Mouse (Mus musculus) embryo, embryonic 9.5 days (tissue): ENCODE measurements around the gene Rflna.

ENCODE experiments used
- DNase-seq: peaks from one replicate; pipeline ENCODE4 v3.0.0-alpha.2; 2017; ENCODE audit errors: extremely low spot score

Rflna gene

DNA sequence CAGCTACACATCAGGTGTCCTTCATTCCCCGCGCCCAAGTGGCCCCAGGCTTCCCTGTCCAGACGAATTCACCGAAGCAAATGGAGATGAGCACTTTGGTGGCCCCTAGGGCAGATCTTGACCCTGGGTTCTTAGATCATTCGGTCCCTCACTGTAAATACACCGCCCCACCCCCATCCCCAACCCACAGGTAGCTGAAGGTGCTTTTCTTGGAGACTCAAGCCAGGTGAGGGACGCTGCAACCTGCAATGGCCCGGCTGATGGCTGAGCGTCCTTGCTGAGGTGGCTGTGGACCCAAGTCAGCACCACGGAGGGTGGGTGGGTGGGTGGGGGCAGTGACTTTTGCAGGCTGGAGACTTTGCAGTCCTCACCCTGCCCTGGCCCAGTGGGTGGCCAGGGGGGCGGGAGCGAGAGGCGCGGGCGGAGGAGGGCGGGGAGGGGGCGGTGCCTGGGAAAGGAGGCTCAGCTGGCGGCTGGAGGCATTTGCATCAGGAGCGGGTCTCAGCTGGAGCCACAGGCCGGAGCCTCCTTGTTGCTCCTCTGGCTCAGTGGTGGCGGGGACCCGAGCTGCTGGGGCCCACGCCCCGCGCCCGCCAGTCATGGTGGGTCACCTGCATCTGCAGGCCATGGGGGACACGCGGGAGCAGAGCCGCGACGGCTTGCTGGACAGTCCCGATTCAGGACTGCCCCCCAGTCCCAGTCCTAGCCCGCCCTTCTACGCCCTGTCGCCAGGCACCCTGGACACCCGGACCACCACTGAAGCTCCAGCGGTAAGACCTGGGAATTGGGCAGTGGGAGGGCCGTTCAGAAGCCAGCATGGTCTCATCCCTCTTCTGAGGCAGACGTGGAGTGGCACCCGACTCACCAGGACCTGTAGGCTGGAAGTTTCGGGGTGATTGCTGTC lies at the start of gene Rflna:
Gene Rflna, plus strand, starts transcription at position 253 of the 904 bp plus-strand sequence.
- DNase-seq = peak; percentile 80

- DNase-seq = no peak
Observed at GRCm38 (mm10) chr5:124954404-124955305, 48.4 kb upstream of the Rflna start.

- DNase-seq = no peak
Observed at GRCm38 (mm10) chr5:124957491-124957890, 45.5 kb upstream of the Rflna start.

DNA sequence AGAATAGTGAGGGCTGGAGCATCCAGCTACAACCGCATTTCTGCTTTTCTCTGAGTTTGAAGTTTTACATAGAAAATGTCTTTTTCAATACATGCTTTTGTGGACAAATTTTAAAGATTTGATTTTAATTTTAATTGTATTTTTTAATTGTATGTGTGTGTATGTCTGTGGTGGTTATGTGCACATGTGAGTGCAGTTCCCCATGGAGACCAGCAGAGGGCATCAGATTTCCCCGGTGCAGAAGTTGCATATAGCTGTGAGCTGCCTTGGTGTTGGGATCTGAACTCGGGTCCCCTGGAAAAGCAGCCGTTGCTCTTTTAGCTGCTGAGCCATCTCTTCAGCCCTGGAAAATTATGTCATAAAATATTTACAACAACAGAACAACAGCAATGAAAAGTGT lies 43.9 kb upstream of the Rflna start:
- DNase-seq = no peak

GRCm38 (mm10) chr5:124960131-124960901 lies 42.7 kb upstream of the Rflna start:
- peak; percentile 51 for DNase-seq

- no peak for DNase-seq
Observed at GRCm38 (mm10) chr5:124961433-124961832, 41.6 kb upstream of the Rflna start.

DNA sequence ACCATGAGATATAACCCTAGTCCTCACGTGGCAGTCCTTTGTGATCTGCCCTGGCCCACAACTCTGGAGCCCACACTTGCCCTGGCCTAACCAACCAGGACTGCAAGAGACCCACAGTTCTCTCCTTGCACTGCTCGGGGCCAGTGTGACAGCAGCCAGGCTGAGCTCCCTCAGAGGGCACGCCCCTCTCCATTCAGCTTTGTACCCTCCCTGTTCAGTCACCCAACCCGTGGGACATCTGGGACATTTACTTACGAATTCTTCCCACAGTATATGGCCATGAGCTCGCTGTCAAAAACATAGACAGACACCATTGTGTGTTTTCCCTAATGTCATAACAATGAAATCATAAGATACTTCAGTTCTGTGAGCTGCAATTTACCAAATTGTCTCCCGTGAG lies 40.3 kb upstream of the Rflna start:
- no peak for DNase-seq

GRCm38 (mm10) chr5:124963806-124964672 lies 39.0 kb upstream of the Rflna start:
- peak; percentile 62 for DNase-seq

- no peak for DNase-seq
Observed at GRCm38 (mm10) chr5:124966622-124967332, 36.2 kb upstream of the Rflna start.

DNA sequence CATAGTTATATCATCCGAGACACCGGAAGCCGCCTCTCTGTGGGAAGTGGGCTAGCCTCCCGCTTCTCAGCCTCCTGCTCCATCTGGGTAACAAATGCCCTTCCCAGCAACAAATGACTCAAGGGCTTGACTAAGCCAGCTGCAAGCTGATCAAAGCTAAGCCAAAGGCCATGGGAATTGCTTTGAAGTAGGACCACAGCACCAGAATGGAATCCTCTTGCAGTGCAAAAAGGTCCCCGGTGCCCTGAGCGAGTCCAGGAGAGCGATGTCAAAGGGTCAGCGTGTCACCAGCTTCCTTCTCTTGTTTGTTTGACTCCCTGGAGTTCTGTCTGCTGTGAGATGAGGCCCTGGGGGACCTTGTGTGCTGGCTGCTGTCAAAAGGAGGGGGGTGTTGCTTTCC lies 33.2 kb upstream of the Rflna start:
- peak; percentile 66 for DNase-seq

- DNase-seq = no peak
Observed at GRCm38 (mm10) chr5:124986222-124986621, 16.8 kb upstream of the Rflna start.

DNA sequence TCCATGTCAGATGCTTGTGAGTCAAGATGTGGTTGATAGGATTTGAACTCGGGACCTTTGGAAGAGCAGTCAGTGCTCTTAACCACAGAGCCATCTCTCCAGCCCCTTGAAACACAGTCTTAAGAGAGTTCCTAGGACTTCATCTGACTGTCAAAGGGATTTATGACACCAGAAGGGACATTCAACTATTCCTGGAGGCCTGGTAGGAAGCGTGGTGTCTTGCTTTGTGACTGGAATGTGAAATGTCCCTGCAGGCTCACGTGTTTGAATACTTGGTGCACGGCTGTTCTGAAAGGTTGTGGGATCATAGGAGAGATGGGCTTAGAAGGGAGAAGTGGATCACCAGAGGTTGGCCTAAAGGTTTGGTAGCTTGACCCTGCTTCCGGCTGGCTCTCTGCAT lies 16.4 kb upstream of the Rflna start:
- DNase-seq = no peak

DNA sequence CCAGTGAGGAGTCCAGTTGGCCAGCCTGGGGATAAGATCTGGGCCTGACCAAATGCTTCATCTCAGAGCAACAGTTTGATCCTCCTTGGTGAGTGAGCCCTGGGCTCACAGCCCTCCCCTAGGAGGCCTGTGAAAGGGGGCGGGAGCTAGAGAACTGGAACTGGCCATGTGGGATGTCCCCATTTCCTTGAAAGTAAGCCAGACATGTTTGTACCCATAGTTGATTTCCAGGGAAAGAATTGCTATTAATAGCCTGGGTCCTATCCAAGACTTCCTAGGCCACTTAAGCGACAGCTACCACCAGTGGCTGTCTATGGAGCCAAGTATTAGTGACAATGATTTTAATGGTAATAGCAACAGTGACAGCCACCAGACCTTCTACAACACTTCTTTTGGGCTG lies 13.3 kb upstream of the Rflna start:
- no peak for DNase-seq

DNA sequence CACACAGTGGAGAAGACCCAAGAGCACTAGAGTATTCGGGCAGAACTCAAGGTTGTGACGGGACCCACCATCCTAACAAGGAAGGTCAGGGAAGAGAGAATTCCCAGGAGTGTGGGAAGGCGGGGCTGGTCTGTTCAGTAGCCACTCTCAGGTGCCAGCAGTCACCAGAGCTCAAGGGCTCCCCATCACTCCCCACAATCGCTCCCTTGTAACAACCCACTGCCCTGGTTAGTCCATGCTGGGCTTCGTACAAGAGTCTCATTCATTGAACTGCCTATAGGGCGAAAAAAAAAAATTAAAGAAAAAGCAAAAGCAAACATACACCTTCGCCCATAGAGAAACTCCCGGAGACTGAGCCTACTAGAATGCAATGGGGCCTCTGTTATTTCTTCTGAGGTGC lies 10.7 kb upstream of the Rflna start:
- DNase-seq = no peak

DNA sequence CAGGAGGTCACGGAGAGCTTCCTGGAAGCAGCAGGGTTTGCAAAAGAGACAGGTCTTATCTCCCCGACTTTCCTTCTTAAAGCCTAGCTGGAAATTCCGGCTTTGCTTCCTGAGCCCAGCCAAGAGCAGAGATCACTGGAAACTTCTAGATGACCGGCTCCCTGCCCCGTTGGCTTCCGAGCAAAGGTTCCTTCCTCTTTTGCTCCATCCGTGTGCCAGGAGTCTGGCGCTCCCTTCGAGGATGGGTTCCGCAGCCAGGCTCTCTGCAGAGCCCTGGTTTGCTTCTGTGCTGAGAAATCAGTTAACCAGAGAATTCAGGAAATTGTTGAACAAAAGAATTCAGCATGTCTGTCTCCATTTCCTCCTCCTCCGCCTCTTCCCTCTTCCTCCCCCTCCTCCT lies 10.1 kb upstream of the Rflna start:
- DNase-seq = no peak

DNA sequence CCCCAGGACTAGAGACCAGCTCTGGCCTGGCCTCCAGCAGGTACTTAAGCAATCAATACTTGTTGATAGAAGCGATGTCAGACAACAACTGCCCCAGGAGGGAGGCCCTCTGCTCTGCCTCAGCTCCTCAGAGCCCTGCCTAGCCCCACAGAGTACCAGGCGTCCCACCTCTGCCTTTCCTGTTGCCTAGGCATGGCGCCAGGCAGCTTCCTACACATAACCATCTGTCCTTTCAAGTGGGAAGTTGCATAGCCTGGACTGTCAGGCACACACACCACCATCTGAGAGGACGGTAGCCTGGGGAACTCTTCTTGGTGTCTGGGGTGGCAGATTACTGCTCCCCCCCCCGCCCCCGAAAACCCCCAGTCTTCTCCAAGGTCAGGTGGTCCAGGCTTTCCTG lies 6.2 kb upstream of the Rflna start:
- no peak for DNase-seq

DNA sequence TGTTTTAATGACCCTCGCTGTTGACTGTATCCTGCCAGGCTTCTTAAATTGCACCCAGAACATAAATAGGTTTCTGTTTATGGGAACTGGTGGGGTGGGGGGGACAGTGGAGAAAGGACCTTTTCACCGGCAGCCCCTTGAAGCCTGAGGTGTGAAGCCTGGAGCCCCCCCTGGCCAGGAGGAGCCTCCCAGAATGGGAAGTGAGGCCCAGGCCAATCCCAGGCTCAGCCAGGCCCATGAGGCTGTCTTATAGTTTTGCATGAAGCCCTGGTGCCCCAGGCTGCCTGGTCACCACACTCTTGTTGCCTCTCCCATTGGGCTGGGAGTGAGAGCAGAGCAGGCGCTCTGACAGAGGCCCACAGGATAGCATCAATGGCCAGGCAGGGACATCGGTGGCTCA lies 5.1 kb upstream of the Rflna start:
- DNase-seq = no peak

GRCm38 (mm10) chr5:125000756-125001250 lies 2.2 kb upstream of the Rflna start:
- DNase-seq = peak; percentile 54

DNA sequence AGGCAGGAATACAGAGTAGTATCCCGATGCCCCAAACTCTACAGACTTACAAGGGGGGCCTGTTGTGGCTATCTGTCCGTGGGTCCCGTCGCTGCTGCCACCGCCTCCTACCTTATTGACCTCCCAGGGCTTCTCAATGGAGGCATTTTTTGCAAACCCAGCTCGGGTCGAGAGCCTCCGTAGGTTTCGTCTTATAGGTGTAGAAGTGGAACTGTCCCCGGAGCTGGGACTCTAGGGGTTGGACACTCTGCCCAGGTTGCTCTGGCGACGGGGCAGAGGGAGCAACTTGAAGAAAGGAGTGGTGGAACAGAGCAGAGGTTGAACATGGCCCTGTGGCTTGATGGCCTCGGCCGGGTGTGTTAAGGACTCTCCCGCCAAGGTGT lies 843 bp downstream of the Rflna start:
- DNase-seq = no peak
